Mouse (Mus musculus) heart, adult 2 months (tissue): Measurements from ENCODE around the gene Ptpro. TPM values are rescaled to one million over a fixed set of nuclear protein-coding genes. Genes with fewer than 3 reads are reported as not detected.

Experiments used
- DNase-seq, 2 experiments: peaks; one replicate each; pipeline ENCODE4 v3.0.0; 2021
- H3K27ac ChIP-seq: fragments of 200-600 bp; 2 replicates; pipeline ENCODE4 v1.8.1; 2022
- H3K27me3 ChIP-seq: fragments of 200-500 bp; 2 replicates; pipeline ENCODE4 v1.6.1; 2012; ENCODE audit warnings: mild to moderate bottlenecking, low read length, inconsistent platforms, mixed read lengths; ENCODE audit not compliant: control insufficient read depth, insufficient read depth
- H3K36me3 ChIP-seq: fragments of 200-500 bp; 2 replicates; pipeline ENCODE4 v1.6.1; 2012; ENCODE audit warnings: low read length, inconsistent platforms; ENCODE audit not compliant: control insufficient read depth, insufficient read depth
- H3K4me1 ChIP-seq: fragments of 200-500 bp; 2 replicates; pipeline ENCODE4 v1.6.1; 2011; ENCODE audit warnings: low read length; ENCODE audit not compliant: control insufficient read depth, insufficient read depth
- H3K4me3 ChIP-seq: fragments of 200-600 bp; 2 replicates; pipeline ENCODE4 v1.8.1; 2022
- H3K79me2 ChIP-seq: fragments of 200-500 bp; replicated peaks from 2 replicates; pipeline ENCODE4 v1.6.1; 2012; ENCODE audit warnings: mild to moderate bottlenecking, inconsistent platforms, low read length, moderate library complexity, mixed read lengths; ENCODE audit not compliant: control insufficient read depth, insufficient read depth
- H3K9ac ChIP-seq: fragments of 200-500 bp; 2 replicates; pipeline ENCODE4 v1.6.1; 2012; ENCODE audit warnings: low read depth, mild to moderate bottlenecking, control low read depth, inconsistent platforms, low read length, mixed read lengths
- CTCF ChIP-seq: fragments of 200-600 bp; IDR thresholded peaks from 2 replicates; pipeline ENCODE4 v1.8.1; 2022; ENCODE audit warnings: antibody characterized with exemption, mild to moderate bottlenecking, moderate library complexity
- EP300 ChIP-seq: fragments of 200-500 bp; IDR thresholded peaks from 2 replicates; pipeline ENCODE4 v1.6.1; 2011; ENCODE audit warnings: low read depth, low read length, control low read depth; ENCODE audit not compliant: insufficient read depth
- POLR2A ChIP-seq: fragments of 200-500 bp; IDR thresholded peaks from 2 replicates; pipeline ENCODE4 v1.6.1; 2011; ENCODE audit warnings: mild to moderate bottlenecking, low read depth, low read length, control low read depth; ENCODE audit not compliant: insufficient read depth
- WGBS: fragments of 180-500 bp; shearing (Covaris S2); methylation state at CpG from one replicate; pipeline ENCODE4 v1.1.7; 2018; 5-methylcytosine and 5-hydroxymethylcytosine counted together
- intact Hi-C: fragments of 180-260 bp; cut with DNase I; formaldehyde crosslinking; loops from one replicate; pipeline ENCODE4 v1.15.1; 2025
- polyA plus RNA-seq: library from polyadenylated mRNA; depleted of rRNA; stranded (reverse); fragments of >200 nt; gene quantifications from 2 replicates; pipeline ENCODE4 v1.2.3, GENCODE M21; 2012
- total RNA-seq, 2 experiments: library from RNA; stranded (reverse); gene quantifications; 2 replicates each; pipeline ENCODE4 v1.2.3; 2021

Ptpro gene
- total and polyA plus RNA-seq, 3 experiments, result 2.0 to 5.1 (median 2.0) TPM

GRCm38 (mm10) chr6:137382546-137382945 lies 130.4 kb downstream of the Ptpro start:
- Histone ChIP-seq H3K4me3 (no peak overlapping the region), H3K9ac (no peak overlapping the region), H3K36me3 (no peaks in the 10 kb centered on the region), H3K4me1 (no peaks in the 10 kb centered on the region), H3K27me3 (no peaks in the 10 kb centered on the region), H3K79me2 (no peaks in the 10 kb centered on the region), H3K27ac (no peak overlapping the region)
- 62% methylated on average over 9 of the region's 9 CpGs for WGBS
- TF ChIP-seq CTCF, result no peak
- TF ChIP-seq EP300, result no peak
- TF ChIP-seq POLR2A, result no peak
- DNase-seq, result no peak
- intact Hi-C loops, result no loop called here

DNA sequence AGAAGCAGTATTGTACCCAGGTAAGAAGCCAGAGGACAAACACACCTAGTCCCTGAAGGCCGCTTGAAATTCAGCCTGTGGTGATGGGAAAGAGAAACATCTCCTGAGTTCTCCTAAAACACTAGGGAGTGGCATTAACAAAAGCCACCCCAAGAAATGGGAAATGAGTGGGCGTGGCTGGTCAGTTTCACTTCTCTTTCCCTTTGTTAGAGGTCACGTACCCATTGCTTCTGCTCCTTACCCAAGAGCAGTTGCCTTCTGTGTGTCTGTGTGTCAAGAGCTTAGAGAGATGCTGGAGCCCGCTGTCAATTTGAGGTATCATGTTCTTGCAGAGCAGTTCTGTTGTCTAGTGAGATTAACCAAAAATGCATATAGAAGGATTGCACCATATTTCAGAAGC lies 134.2 kb downstream of the Ptpro start:
- no peak overlapping the region for H3K9ac ChIP-seq
- intact Hi-C loops, result no loop called here
- WGBS, result 81% methylated on average over 4 of the region's 4 CpGs
- no peaks in the 10 kb centered on the region for H3K36me3 ChIP-seq
- no peaks in the 10 kb centered on the region for H3K79me2 ChIP-seq
- no peak for TF ChIP-seq POLR2A
- no peaks in the 10 kb centered on the region for H3K27me3 ChIP-seq
- H3K4me1 ChIP-seq, result no peaks in the 10 kb centered on the region
- no peak overlapping the region for H3K4me3 ChIP-seq
- DNase-seq, result peak in 1 of 2 experiments; percentile 37
- H3K27ac ChIP-seq, result no peak overlapping the region

GRCm38 (mm10) chr6:137386935-137387334 lies 134.8 kb downstream of the Ptpro start:
- no peaks in the 10 kb centered on the region for H3K27me3 ChIP-seq
- TF ChIP-seq EP300 (no peak), POLR2A (no peak), CTCF (no peak)
- intact Hi-C loops, result no loop called here

DNA sequence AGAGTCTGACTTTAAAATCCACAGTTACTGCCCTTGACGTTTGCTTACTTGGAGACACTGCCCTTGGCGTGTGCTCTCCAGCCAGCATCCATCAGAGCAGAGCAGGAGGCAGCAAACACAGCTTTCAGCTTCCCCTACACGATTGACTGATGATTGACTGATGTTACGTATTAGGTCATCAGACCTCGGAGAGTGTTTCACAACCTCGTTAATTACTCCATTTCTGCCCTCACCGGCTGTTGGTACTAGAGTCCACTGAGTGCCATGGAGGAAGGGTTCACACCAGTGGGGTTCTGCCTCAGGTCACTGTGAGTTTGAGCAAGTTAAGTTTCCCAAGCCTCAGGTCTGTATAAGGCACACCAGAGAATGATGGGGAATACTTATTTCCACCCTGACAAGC lies 143.0 kb downstream of the Ptpro start:
- H3K27ac ChIP-seq, result no peak overlapping the region
- WGBS, result 80% methylated on average over 7 of the region's 7 CpGs
- H3K27me3 ChIP-seq, result no peaks in the 10 kb centered on the region
- H3K4me3 ChIP-seq, result no peak overlapping the region
- intact Hi-C loops, result no loop called here
- no peaks in the 10 kb centered on the region for H3K36me3 ChIP-seq
- DNase-seq, result no peak
- H3K9ac ChIP-seq, result no peak overlapping the region
- H3K4me1 ChIP-seq, result no peaks in the 10 kb centered on the region
- TF ChIP-seq POLR2A (no peak), EP300 (no peak), CTCF (no peak)
- H3K79me2 ChIP-seq, result no peaks in the 10 kb centered on the region

More at GRCm38 (mm10) chr6:137386935-137387334, 134.8 kb downstream of the Ptpro start:
- Histone ChIP-seq H3K4me3 (no peak overlapping the region), H3K36me3 (no peaks in the 10 kb centered on the region), H3K27ac (no peak overlapping the region), H3K4me1 (no peaks in the 10 kb centered on the region), H3K9ac (no peak overlapping the region), H3K79me2 (no peaks in the 10 kb centered on the region)
- 39% methylated on average over 4 of the region's 4 CpGs for WGBS
- no peak for DNase-seq

GRCm38 (mm10) chr6:137396106-137396793 lies 144.1 kb downstream of the Ptpro start:
- Histone ChIP-seq H3K27me3 (no peaks in the 10 kb centered on the region), H3K79me2 (no peaks in the 10 kb centered on the region), H3K9ac (no peak overlapping the region), H3K4me3 (no peak overlapping the region), H3K27ac (no peak overlapping the region), H3K36me3 (no peaks in the 10 kb centered on the region), H3K4me1 (no peaks in the 10 kb centered on the region)
- TF ChIP-seq POLR2A, result no peak
- TF ChIP-seq CTCF, result peak; percentile 44
- no peak for TF ChIP-seq EP300
- WGBS, result 75% methylated on average over 4 of the region's 4 CpGs
- intact Hi-C loops, result no loop called here
- no peak for DNase-seq

DNA sequence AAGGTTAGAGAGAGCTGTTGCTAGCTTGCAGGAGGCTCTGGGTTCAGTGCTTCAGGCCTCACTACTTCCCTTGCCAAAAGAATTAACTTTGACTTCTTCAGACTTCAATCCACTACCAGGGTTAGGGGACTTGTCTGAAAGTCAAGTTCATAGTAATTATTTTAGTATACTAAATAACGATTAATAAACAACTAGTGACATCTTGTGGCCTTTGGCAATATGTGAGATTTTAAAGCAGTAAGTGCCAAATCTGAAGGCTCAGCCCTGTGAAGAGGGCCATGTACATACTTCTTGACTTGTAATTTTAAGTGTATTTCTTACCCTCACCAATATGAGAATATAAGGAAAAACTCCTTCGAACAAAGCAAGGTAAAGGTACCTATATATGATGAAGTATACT lies 145.2 kb downstream of the Ptpro start:
- no peaks in the 10 kb centered on the region for H3K4me1 ChIP-seq
- WGBS, result 59% methylated on average over 2 of the region's 2 CpGs
- H3K79me2 ChIP-seq, result no peaks in the 10 kb centered on the region
- H3K36me3 ChIP-seq, result no peaks in the 10 kb centered on the region
- intact Hi-C loops, result loop anchor here (1.0 kb wide), 1 partner anchor 191 kb away; no protein-coding TSS in a partner anchor
- H3K9ac ChIP-seq, result no peak overlapping the region
- no peak overlapping the region for H3K4me3 ChIP-seq
- no peak for DNase-seq
- no peak overlapping the region for H3K27ac ChIP-seq
- no peaks in the 10 kb centered on the region for H3K27me3 ChIP-seq
- TF ChIP-seq POLR2A (no peak), EP300 (no peak), CTCF (peak; percentile 57)
